Mouse (Mus musculus) cortical plate, adult 2 months (tissue): ENCODE data around the gene Pabpn1l.

Experiments used
- CTCF ChIP-seq: fragments of 200-500 bp; IDR thresholded peaks from 2 replicates; pipeline ENCODE4 v1.5.1; 2011; ENCODE audit warnings: mild to moderate bottlenecking, control low read depth, low read length; ENCODE audit not compliant: insufficient read depth; ENCODE audit errors: extremely low read depth
- POLR2A ChIP-seq: fragments of 200-500 bp; IDR thresholded peaks from 2 replicates; pipeline ENCODE4 v1.6.1; 2011; ENCODE audit warnings: mild to moderate bottlenecking, low read length, control low read depth; ENCODE audit not compliant: insufficient read depth; ENCODE audit errors: extremely low read depth

- TF ChIP-seq POLR2A = no peak
- TF ChIP-seq CTCF = no peak
Measured at GRCm38 (mm10) chr8:122630696-122631095, 8.2 kb upstream of the Pabpn1l start.
